Mouse (Mus musculus): Measurements from ENCODE around the gene Ccdc30. TPM values are rescaled to one million over a fixed set of nuclear protein-coding genes. Genes with fewer than 3 reads are reported as not detected.

The Ccdc30 gene
- not detected in 2 replicates for total RNA-seq (2015; ENCODE audit: low replicate concordance)
- total RNA-seq (2017; ENCODE audit: low replicate concordance), result not detected in 2 replicates

DNA sequence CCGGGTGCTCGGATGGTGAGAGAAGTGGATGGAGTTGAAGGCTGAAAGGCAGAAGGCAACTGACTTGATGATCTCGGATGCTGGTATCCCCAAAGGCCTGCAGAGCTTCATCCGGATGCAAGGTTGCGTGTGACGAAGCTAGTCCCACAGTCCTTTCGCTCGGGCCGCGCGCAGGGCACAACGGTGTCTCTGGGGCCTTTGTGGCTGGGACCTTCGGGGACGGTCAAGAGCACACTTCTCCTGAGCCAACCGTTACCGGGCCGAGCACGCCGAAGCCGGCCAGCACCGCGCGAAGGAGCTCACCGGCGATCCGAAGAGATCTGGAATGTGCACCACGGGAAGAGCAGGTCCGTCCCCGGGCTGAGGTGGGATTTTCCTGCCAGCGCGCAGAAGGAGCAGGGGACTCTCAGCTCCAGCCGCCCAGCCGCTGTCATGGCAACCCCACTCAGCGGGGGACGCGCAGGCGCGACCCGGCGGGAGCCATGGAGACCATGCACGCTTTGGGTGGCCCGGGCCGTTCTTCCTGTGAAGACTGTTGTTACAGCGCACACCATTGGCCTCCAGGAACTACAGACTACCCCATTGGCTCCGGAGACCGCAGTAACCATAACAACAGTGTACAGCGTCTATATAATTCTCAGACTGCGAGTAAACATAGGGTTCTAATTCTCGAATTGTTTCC is at the start of gene Ccdc30:
Gene Ccdc30 (minus strand): TSS at position 450 of the 682 bp plus-strand sequence.
- ATAC-seq (replicated peaks; ENCODE audit: low FRiP score, poor library complexity, severe bottlenecking), result no peak

DNA sequence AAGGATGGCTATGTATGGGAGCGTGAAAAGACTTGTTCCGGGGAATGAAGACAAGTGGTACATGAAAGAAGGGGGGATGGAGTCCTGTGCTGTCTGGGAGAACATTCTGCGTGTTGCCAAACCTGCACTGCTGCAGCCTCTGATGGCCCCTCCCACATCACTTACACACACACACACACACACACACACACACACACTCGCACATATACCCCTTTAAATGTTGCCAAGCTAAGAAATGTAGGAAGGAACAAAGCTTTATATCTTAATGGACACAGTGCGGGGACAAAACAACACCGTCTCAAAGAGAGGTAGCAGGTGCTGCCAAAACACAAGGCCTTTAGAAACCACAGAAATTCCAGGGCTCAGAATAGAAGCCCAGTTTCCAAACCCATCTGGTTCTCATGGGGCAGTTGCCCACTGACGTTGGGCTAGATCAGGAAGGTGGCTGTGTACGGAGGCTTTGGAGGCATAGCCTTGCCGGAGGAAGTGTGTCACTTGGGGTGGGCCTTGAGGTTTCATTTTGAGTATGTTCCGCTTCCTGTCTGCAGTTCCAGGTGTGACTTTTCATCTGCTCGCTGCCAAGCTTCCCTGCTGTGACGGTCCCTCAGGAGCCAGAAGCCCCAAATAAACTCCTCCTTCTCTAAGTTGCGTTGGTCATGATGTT is 48.6 kb upstream of the Ccdc30 start:
- no peak for ATAC-seq (replicated peaks; ENCODE audit: low FRiP score, poor library complexity, severe bottlenecking)

DNA sequence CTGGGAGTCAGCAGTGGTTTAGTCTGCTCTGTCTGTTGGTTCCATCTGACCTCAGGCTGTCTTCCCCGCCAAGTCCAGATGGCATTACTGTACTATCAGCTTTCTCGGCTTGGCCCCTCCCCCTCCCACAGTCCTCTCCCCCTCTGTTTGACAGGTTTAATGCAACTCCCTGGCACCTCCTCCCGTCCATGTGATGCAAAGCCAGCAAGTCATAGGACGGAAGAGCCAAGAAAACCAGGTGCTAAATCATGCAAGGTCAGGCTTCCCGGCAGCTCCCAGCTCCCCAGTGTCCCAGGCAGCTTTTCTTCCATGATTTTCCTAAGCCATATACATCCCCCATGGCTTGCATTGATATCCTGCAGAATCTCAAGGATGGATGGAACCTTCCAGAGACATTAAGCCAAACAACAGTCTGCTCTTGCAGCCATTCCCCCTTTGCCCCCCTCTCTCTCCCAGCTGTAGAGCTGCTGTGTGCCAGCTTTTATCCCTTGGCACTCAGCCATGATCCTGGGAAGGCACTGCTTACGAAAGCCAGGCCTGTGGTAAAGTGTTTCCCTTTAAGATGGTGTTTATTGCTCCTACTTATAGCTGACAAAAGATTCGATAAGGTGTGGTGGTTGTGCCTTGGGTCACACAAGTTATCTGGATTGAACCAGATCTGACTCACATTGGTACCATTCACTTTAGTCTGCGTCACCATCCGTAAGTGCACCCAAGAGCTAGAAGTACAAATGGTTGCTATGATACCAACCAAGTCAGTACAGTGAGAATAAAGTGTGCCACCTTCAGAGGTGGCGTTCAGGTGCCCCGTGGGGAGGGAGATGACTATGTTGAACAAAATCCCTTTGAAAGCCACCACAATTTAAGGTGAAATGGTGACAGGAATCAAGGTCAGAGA is 47.8 kb upstream of the Ccdc30 start:
- ATAC-seq (replicated peaks; ENCODE audit: low FRiP score, poor library complexity, severe bottlenecking), result no peak

DNA sequence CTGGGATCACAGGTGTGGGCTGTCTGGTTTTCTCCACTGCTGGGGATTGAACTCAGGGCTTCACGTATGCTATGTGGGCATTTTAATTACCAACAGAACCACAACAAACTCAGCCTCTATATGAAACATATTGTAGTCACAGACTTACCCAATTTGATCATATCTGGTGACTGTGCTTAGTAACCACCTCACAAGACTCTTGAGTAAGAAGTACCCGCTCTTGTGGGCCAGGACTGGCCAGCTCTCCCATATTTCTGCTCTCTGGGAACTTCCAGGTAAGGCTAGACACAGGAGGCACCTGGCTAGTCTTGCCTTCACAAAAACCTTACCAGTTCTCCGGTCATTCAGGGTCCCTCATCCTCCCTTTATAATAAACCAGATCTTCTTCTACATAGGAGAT is 47.1 kb upstream of the Ccdc30 start:
- no peak for ATAC-seq (replicated peaks; ENCODE audit: low FRiP score, poor library complexity, severe bottlenecking)

DNA sequence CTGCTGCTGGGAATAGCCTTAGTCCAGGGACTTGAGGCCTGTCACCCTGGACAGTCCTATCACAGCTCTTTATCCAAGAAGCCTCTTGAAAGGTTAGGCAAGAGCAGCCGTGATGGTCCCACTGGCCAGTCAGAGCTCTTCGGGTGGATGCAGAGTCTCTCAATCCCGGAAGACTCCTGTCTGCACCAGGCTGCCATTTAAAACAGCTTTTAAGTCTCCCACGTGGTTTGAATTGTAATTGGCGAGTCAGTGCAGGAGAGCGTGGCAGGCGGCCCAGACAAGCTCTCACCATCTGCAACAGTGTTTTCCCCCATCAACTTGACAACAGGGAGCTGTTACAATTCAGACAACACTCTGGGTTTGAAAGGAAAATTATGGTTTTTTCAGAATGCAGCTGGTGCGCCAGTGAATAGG is 45.4 kb upstream of the Ccdc30 start:
- 0 out of 2 replicates have a peak, but pooled peaks have one; percentile 23 for ATAC-seq (replicated peaks; ENCODE audit: low FRiP score, poor library complexity, severe bottlenecking)

DNA sequence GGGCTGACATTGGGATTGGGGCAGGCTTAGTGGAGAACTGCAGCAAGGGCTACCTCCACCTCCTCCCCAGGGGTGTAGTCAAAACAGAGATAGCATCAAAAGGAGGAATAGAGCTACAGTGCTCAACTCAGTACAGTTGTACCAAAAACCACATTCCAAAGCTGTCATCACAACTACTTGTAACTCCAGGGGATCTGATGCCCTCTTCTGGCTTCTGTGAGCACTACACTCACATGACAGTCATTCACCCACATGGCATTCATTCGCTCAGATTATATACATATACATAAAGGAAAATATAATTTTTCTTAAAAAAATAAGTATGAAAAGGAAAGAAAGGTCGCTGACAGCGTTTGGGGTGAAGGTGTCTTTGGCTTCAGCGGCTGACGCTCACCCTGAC is 45.0 kb upstream of the Ccdc30 start:
- peak; percentile 79 for ATAC-seq (replicated peaks; ENCODE audit: low FRiP score, poor library complexity, severe bottlenecking)

DNA sequence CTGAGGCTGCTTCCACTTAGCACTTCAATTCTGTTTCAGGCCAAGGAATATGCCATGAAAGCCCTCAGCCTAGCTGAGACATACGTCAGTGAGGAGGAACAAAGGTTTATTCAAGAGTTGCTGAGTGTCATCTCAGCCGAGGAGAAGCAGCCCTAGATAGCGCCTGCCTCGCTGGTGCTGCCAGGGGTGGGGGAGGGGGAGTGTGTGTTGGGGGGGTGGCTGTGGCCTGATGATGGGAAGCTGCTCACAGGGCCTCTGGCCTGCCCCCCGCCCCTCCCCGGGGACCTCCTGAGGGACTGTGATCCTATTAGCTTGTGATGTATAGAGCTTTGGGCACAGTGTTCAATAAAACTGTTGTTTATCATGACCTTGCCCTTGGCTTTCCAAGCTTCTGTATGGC is 38.2 kb upstream of the Ccdc30 start:
- no peak for ATAC-seq (replicated peaks; ENCODE audit: low FRiP score, poor library complexity, severe bottlenecking)

DNA sequence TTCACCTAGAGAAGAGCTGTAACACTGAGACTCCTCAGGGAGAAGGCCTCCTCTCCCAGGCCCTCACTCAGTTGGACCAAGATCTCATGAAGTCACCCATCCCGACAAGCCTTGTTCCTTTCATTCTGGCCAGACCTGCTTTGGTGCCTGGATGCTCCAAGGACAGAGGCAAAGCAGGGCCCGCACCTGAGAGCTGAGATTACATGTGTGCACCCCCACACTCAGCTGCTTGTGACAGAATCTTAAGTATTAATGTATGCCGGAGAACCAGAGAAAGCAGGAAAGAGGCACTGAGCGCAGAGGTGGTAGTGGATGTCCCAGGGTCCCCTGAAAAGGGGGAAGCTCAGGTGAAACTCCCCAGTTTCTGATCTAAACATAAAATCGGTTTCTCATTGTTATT is 37.8 kb upstream of the Ccdc30 start:
- ATAC-seq (replicated peaks; ENCODE audit: low FRiP score, poor library complexity, severe bottlenecking), result no peak

DNA sequence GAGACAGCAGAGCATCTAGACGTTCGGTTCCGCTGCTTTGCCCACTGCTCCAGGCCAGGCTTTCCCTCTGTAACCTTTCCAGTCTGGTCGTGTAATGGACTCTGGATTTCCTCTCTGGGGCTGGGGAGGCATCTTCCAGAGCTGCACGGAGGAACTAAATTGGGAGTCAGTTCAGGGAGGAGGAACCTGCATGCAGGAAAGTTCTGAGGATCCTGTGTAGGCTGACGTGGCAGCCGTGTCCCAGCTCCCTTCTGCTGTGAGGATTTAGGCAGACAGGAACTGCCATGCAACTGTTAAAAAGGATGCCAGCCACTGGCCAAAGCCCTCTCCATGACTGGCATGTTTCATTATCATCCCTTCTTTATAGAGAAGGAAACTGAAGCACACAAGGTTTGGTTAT is 35.1 kb upstream of the Ccdc30 start:
- no peak for ATAC-seq (replicated peaks; ENCODE audit: low FRiP score, poor library complexity, severe bottlenecking)

DNA sequence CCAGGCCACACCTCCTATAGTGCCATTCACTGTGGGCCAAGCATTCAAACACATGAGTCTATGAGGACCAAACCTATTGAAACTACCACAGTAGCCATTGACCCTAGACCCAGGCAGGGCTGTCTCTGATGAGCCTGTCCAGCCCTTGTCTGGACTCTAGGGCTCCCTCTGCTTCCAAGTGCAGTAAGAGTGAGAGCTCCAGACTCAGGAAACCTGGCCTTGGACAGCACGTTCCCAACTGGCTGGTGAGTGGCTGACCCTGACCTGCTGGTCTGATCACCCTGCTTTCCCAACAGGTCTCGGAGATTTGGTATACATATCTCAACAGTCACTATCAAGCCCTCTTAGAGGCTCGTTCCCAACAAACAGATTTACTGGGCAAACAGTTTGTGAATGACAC is 32.5 kb upstream of the Ccdc30 start:
- no peak for ATAC-seq (replicated peaks; ENCODE audit: low FRiP score, poor library complexity, severe bottlenecking)

DNA sequence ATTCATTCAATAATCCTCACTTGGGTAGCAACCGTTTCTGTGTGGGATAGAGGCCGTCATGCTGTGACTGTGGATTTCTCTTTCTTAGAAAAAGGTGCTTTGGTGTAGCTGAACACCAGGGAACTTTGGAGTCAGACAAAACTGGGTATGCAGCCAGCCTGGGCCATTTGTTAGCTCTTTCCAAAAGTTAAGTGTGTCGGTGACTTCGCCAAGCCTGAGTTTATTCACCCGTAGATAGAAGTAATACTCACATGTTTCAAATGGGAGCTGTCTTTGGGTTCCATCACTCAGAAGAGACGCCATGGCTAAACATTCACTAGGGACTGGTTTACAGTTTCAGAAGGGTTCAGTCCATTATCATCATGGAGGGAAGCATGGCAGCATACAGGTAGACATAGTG is 31.9 kb upstream of the Ccdc30 start:
- ATAC-seq (replicated peaks; ENCODE audit: low FRiP score, poor library complexity, severe bottlenecking), result no peak

DNA sequence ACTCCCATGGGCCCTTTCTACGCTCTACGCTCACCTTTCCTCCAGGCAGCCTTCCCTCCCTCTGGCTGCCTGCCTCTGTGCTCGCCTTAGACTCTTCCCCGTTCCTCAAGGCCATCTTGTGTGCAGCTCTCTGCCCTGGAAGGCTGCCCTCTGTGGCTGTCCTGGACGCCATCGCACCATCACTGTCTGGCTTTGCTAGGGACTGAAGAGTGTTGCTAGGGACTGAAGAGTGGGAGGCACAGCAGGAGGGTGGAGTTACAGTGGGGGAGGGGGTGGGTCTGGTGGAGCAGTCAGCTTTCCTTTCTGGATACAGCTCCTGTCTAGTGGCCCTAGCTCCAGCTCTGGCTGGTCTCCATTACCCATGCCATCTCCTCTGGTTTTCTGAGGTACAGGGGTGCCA is 27.2 kb upstream of the Ccdc30 start:
- peak; percentile 52 for ATAC-seq (replicated peaks; ENCODE audit: low FRiP score, poor library complexity, severe bottlenecking)

DNA sequence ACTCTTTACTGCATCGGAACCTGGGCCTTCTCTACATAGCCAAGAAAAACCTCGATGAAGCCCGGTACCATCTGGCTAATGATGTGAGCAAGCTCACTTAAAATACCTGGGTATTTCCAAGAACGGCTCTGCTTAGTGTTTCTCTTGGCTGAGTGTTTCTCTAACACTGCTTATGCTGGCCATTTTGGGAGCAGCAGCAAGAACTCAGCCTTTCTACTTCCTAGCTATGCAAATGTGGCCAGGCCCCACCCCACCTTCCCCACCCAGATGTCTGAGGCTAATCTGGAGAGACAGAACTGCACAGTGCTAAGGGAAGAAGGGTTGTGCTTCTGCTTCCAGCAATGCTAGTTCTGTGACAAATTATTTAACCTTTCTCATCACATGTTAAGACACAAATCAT is 26.5 kb upstream of the Ccdc30 start:
- ATAC-seq (replicated peaks; ENCODE audit: low FRiP score, poor library complexity, severe bottlenecking), result peak; percentile 81

DNA sequence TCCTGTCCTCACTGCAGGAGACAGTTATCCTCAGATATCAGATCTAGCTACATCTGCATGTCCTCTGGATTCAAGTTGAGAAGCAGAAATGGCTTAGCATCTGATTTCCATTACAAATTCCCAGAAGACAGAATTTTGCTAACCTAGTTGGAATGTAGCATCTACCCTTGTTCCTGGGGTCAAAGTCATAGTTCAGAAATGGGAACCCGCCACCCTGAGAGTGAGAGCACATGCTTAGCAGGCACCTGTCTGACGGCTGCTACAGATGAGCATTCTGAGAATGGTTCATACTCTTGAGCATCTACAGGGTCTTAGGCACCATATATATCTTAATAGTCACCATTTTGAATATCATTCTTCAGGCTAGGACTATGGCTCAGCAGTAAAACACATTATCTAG is 22.6 kb upstream of the Ccdc30 start:
- no peak for ATAC-seq (replicated peaks; ENCODE audit: low FRiP score, poor library complexity, severe bottlenecking)

DNA sequence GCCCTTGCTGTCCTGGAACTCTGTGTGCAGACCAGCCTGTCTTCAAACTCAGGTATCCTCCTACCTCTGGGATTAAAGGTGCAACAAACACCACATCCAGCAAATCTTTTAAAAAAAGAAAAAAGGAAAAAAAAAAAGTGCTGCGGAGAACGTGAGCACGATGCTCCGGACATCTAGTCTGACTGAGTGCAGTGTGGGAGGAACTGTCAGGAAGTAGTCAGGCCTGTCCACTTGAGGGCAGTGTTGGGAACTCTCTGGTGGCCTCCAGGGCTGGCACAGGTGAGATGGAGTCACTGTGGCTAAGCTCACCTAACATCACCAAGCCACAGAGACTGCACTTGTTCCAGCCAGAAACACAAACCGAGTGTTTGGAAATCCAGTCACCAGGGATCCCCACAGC is 15.4 kb upstream of the Ccdc30 start:
- peak; percentile 81 for ATAC-seq (replicated peaks; ENCODE audit: low FRiP score, poor library complexity, severe bottlenecking)

DNA sequence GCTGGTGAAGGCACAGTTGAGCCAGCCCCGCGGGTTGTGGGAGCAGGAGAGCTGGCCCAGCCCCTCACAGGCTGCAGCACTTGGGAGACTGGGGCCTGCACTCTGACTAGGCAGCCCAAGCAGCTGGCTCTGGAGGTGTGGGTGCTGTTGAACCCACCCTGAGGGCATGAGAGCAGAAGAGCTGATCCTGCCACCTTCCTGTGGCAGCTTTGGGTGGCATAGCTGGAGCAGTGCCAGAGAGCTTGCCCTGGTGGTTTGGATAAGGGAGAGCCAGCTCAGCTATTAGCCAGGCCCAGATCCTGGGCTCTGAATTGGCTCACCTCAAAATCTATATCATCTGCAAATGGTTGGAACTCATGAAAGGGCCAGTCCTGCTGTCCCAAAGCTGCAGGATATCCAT is 12.4 kb upstream of the Ccdc30 start:
- ATAC-seq (replicated peaks; ENCODE audit: low FRiP score, poor library complexity, severe bottlenecking), result peak; percentile 82

DNA sequence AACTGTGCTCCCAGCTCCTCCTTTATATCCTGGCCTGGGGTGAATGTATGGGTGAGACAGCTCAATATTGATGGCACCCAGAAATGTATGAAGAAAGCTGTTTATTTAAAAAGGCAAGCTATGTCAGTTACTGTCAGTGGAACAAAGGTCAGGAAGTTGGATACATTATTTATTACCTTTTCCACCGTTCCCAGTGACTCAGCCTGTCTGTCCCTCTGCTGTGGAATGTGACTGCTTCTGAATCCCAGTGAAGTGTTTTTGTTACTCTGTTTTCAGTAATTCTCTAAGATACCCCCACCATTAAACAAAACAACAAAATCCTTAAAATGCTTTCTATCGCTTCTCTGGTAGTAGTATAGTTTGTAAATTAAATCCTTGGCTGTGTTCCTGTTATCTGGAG is 10.3 kb upstream of the Ccdc30 start:
- ATAC-seq (replicated peaks; ENCODE audit: low FRiP score, poor library complexity, severe bottlenecking), result no peak

DNA sequence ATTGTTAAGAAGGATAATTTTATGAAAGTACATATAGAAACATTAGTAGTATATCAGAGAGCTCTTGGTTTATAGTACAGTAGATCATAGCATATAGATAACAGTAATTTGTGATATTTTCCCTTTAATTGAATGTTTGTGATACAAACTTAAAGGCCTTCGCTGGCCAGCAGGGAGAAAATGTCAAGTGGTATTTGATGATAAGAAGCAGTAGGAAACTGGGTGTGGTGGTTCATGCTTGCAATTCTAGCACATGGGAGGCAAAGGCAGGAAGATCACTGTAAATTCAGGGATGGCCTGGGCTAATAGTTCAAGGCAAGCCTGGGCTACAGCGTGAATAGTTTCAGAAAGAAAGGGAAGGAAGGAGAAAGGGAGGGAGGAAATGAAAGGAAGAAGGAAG is 9.8 kb upstream of the Ccdc30 start:
- peak; percentile 68 for ATAC-seq (replicated peaks; ENCODE audit: low FRiP score, poor library complexity, severe bottlenecking)

DNA sequence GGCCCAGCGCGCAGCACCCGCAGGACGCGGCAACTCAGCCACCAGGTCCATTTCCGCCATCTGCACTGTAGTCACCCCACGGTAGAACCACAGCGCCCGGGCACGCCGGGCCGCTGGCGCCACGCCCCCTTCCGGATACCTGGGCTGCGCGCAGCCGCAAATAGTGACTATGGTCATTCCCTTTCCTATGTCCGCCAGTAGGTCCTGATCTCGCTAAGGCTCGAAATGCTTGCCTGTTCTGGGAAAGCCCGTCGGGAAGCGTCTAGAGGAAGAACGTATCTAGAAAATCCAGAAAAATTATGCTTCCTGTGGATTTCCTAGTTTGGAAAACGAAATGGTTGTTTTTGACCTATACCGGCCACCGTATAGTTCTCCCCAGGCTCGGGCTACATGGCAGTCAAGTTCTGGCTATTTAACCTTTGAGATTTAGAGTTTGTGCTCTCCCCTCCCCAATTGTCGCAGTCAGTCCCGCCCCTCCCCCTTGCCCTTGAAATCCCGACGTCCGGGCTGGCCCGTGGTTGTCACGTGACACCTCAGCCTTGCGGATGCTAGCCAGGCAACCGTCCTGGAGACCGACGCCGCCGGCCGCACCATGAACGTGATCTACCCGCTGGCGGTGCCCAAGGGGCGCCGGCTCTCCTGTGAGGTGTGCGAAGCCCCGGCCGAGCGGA is 7.1 kb upstream of the Ccdc30 start, which contains the start of the genes Ppcs and Zmynd12:
Gene Ppcs (minus strand): TSS at position 127 of the 671 bp plus-strand sequence.
Gene Zmynd12 (plus strand): TSS at position 521 of the 671 bp plus-strand sequence.
- peak; percentile 72 for ATAC-seq (replicated peaks; ENCODE audit: low FRiP score, poor library complexity, severe bottlenecking)

DNA sequence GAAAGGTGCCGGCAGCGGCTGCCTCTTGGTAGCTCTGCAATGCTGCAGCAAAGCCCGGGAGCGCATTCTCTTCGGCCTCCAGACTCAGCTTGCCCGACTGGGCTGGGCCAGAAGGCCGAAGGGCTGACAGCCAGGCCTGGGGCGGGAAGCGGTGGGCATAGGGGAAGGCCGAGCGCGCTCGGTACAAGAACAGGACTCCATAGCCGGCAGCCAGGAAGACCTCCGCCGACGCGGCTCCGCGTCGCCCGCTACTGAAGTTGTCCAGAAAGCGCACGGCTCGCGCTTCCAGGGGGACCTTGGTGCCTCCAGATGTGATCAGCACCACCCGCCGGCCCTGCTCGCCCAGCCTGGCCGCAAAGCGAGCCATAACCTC is 6.6 kb upstream of the Ccdc30 start:
- peak; percentile 5; the same call in 1 of the 2 replicates for ATAC-seq (replicated peaks; ENCODE audit: low FRiP score, poor library complexity, severe bottlenecking)

Data from erythroid progenitor cell, adult 5-6 weeks (primary cell).